In the genomic region with DNA sequence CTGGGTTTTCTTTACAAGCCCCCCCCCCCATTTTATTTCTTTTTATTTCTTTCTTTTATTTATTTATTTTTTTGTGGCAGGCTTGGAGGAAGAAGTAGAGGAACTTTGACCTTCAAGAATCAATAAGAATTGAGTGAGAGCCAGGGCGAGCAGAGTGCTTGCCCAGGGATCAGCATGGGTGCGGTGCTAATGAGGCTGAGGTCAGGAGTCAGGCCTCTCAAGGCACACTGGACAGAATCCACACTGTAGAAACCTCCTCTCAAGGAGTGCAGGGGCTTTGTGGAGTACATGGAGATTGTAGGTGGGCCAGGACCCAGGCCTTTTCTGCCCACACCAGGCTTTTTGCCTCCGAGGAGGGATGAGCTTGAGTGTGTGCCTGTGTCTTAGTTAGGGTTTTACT, we compare ENCODE assay signal across 10 mouse cellular contexts.
"Had no signal": no experiment of that assay in that cellular context is flagged by ENCODE, and none has a peak within 500 bp of the region (broad histone marks: within the 10 kb centered on the region; RNA-seq: fewer than 3 reads in every experiment).

No protein-coding gene starts in this region.

- H3K27me3 ChIP-seq: intestine, embryonic 15.5 days; liver, embryonic 13.5 days; lung, embryonic 15.5 days; neural tube, embryonic 12.5 days had no signal

- H3K4me2 ChIP-seq: intestine, embryonic 15.5 days; liver, embryonic 13.5 days; lung, embryonic 15.5 days; neural tube, embryonic 12.5 days had no signal

- ATAC-seq: intestine, embryonic 15.5 days; liver, postnatal 0 days had no signal

- H3K36me3 ChIP-seq: intestine, embryonic 15.5 days; liver, embryonic 13.5 days; lung, embryonic 15.5 days had no signal

- H3K4me1 ChIP-seq: intestine, embryonic 15.5 days; liver, embryonic 13.5 days had no signal

- DNase-seq: kidney, postnatal 10 days; liver, embryonic 13.5 days; liver, postnatal 0 days; thymus, postnatal 4 days had no signal

- H3K27ac ChIP-seq: intestine, embryonic 15.5 days; left cerebral cortex, adult 2 months; limb, embryonic 10.5 days; liver, embryonic 13.5 days; lung, embryonic 15.5 days; neural tube, embryonic 12.5 days; stomach, postnatal 0 days had no signal

- H3K4me3 ChIP-seq: intestine, embryonic 15.5 days; left cerebral cortex, adult 2 months; limb, embryonic 10.5 days; liver, embryonic 13.5 days; lung, embryonic 15.5 days; neural tube, embryonic 12.5 days had no signal

- H3K9ac ChIP-seq: intestine, embryonic 15.5 days; liver, embryonic 13.5 days; liver, postnatal 0 days; lung, embryonic 15.5 days; neural tube, embryonic 12.5 days had no signal

- H3K9me3 ChIP-seq: intestine, embryonic 15.5 days; limb, embryonic 10.5 days; liver, embryonic 13.5 days; lung, embryonic 15.5 days had no signal
